Mouse (Mus musculus): ENCODE results near the gene Nek2.

The Nek2 gene

DNA sequence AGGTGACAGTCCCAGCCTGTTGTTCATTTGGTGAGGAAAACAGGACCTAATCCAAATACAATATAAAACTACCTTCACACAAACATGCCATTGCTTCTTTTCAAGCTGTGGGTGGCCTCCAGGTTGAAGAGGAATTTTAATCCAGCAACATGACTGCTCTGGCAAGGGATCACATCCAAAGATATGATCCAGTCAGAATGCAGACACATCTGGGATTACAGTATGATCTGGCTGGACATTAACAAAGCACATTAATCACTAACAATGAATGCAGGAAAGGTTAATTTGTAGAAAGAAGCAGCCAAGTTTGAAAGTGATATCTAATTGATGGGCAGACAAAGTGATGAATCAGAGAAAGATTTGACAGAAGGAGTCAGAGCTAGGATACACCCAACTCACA, 36.9 kb downstream of the Nek2 start:
- ATAC-seq (ENCODE audit: low TSS enrichment), result no peak

DNA sequence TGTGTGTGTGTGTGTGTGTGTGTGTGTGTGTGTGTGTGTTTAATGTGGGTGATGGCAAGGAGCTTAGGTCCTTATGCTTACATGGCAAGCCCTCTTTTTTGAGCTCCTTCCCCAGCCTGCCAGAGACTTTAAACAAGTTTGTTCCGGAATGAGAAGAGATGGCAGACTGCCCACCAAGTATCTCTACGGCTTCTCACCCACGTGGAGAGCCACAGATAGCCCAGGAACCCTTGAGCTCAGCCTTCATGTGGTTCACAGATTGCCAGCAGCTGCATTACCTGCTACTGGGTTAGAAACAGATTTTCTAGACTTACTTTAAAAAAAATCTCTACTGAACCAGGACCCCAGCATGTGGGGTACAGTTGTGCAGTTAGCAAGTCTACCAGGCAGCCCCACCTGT, 38.6 kb downstream of the Nek2 start:
- peak; percentile 79 for ATAC-seq (ENCODE audit: low TSS enrichment)

DNA sequence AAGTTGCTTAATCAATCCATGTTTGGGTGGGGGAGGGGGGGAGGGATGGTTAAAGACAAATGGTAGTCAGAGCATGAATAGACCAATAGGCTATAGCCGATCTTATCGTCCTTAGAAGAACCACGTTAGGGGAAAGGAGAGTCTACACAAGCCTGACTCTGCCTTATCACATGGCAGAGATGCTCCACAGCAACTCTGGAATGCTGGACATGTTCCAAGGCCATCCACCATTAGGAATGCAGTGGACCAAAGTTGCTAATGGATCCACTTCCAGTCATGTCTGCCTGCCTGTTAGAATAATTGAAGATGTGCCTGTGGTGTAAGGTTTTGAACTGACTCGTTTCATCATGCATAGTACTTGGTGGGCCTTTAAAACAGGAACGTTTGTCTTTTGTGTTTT, 40.0 kb downstream of the Nek2 start:
- ATAC-seq (ENCODE audit: low TSS enrichment), result no peak

DNA sequence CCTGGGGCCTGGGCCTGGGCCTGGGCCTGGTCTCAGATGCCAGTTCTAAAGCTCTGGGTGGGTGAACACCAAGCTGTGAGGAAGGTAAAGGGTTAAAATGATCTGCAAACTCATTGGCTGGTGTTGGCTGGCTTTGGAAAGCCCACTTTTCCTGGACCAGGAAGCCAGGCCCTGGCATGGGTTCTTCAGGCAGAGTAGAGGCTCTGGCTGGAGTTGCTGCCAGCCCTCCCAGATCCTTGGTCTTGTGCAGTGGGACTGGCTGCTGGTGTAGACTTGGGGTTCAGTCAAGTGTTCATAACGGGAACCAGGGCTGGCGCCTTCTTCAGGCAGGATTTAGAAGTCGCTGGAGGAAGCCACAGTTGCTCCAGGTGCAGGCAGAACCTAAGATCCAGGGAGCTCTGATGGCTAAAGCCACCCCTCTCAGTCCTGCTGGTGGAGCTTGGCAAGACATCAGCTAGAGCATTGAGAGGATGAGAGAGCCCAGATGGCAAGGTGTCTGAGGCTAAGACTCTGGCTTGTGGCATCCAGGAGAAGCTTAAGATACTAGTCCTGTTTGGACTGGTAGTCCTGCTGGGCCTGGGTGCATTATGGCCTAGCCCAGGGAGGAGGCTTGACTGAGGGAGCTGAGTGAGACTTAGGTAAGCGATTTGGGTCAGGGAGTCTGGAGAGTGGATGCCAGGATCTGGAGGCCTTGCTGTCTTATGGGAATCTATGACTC, 42.7 kb downstream of the Nek2 start:
- no peak for ATAC-seq (ENCODE audit: low TSS enrichment)

DNA sequence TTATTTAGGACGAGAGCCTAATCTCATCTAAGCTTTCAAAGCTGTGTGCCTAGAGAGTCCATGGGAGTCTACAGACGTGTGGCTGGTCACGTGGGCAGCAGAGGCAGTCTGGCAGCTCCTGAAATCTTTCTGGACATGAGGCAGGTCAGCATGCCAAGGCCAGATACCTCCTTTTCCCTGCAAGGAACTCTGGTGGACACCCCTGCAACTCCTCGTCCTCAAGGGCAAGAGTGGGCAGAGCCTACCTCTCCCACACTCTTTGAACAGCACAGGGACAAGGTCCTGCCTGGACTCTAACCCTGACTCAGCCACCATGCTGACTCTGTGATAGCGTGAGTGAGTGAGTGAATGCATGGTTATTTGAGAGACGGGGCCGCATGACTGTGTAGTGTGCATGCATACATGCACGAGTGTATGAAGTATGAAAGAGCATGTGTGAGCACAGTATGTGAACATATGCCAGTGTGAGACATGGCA, 43.3 kb downstream of the Nek2 start:
- ATAC-seq (ENCODE audit: low TSS enrichment), result no peak

DNA sequence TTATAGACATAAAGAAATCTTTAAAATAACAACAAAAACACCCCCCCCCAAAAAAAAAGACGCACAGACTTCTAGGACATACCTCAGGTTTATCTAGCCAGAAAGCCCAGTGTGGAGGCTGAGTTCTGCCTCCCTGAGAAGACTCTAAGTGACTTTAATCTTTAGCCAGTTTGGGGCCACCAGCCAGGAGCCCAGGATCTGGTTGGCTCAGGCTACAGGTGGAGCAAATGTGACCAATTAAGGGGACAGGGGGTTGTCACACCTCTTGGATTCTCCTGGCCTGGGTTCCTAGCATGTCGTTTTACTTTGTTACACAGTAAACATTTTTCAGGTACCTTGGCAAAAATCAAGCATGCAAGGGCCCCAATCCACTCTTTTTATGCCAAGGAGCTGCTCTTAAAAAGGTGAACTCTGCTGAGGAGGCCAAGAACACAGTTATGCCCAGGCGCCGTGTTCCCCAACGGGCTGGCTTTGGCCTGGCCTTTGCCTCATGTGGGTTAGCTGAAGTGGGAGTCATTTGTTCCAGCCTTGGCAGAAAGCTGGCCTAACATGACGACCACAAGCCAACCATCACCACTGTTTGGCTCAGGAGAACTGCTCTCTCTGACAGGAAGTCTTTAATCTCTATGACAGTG, 50.9 kb downstream of the Nek2 start:
- no peak for ATAC-seq (ENCODE audit: low TSS enrichment)

DNA sequence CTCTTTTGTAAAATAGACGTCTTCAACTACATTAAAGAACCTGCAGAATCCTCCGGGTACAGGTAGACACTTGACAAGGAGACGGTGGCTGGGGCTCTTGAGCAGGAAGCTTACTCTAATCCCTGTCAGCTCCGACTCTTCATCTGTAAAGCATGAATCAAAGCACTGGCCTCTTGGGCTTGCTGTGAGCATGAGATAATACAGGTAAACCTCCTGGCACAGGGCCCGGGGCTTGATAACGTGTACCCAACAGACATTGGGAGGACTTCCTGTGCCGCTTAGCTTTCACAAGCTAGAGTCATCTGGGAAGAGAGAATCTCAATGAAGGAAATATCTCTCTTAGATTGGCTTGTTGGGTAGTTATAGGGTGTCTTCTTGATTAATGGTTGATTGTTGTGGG, 53.8 kb downstream of the Nek2 start:
- no peak for ATAC-seq (ENCODE audit: low TSS enrichment)

DNA sequence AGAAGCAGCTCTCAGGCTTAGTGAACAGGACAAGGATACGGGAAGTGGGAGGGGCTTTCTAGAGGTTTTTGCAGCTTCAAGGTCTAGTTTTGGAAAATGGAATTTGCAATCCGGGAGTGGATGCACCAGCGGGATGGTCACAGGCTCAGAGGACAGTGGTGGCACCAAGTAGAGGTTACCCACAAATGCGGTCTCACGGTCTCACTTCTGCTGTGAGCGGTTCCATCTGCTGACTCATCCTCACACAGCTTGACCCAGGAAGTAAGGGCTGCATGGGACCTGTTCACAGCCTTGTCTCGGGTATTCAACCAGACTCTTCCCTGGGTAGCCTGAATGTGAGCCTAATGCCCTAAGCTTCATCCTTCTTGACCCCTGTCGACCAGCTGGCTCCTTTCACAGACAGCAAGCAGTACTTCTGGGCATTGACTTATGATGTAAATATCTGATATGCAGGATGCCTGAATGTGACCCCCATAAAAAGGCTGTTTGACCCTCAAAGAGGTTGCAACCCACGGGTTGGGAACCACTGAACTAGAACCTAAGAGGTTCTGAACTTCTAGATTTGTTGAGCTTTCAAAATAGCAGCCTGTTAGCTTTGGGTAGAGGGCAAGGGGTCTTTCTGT, 54.5 kb downstream of the Nek2 start:
- ATAC-seq (ENCODE audit: low TSS enrichment), result no peak

DNA sequence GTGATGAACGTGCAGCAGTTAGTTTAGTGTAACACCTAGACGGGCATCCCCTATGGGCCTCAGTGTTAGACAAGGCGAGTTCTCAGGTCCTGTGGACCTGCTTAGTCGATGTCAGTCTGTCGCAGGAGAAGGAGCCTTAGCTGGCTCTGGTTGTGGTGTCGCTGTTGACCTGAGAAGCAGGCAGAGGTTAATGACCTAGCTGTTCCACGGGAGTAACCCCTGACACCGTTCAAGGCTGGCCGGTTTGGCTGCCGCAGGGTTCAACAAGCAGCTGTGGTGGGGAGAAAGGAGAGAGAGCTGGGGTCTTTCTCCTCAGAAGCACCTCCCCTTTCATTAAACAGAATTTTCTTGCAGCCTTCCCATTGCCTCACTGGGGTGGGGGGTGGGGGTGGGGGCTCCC, 56.4 kb downstream of the Nek2 start:
- ATAC-seq (ENCODE audit: low TSS enrichment), result no peak

DNA sequence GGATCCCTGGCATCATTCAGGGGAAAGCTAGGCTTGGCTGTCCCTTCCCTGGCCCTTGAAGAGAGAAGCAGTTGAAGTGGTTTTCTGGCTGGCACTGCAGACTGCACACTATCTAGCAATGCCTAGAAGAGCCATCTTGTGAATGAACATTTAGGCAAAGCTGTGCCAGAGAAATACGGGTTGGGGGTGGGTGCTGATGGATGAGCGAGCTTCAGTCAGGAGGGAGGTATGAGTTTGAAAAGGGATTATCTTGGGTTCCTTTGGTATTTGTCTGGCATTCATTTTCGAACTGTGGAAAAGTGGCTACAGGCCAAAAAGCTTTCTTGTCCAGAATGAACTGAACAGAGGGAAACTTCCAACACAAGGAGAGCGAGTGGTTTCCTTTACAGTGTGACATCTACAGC, 57.3 kb downstream of the Nek2 start:
- ATAC-seq (ENCODE audit: low TSS enrichment), result 0 out of 2 replicates have a peak, but pooled peaks have one; percentile 41

DNA sequence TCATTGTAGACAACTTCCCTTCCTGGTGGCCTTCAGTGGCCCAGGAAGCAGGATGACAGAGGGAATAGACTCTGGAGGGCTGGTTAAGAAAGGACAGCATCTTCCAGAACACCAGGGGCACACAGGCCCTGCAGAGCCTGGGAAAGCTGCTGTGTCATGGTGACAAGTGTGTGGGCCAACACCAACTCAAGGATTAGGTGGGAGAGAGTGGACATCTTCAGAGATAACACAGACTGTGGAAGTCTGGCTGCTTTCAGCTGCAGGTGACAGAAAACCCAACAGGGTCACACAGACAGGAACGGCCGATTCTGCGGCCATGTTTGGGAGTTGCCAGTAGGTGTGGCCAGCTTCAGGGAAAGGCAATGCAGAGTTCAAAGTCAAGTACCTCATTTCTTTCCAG, 59.0 kb downstream of the Nek2 start:
- no peak for ATAC-seq (ENCODE audit: low TSS enrichment)

DNA sequence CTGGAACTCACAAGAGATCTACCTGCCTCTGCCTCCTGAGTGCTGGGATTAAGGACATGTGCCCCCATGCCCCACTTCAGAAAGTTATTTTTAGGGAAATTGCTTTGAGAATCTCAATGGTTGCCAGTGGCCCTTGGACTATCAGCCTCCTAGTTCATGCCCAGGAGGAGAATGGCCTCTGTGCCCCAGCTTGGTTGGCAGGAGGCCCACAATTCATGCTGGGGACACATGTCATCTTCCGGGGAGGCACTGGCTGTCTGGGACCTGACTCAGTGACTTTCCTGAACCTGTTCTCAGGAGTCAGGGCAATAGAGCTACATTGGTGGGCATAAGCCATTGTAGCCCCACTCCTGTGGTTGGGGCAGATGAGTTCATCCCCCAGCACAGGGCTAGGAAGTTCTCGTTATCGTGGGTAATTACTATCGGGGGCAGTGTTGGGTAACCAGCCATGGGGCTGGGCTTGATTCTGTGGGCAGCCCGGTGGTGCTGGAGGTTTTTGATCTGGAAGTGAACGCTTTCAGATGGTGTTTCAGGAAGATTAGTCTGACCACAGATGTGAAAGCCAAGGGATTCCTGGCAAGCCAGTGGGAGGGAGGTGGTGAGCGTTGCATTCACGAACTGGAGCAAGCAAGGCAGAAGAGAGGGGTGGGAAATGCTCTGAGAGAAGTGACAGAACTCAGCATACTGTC, 59.8 kb downstream of the Nek2 start:
- no peak for ATAC-seq (ENCODE audit: low TSS enrichment)

DNA sequence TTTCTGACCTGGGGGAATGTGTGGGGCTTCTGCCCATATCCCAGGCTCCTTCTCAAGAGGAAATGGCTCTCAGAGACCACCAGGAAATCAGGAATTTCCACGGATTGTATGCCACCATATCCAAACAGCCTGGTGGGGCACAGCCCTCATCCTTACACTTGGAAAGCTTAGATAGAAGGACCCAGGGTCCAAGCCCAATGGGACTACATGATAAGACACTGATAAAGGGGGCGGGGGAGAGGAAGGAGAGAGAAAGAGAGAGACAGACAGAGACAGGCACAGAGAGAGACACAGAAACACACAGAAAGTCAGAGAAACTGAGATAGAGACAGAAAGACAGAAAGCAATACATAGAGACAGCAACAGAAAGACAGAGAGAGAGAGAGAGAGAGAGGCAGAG, 60.4 kb downstream of the Nek2 start:
- ATAC-seq (ENCODE audit: low TSS enrichment), result no peak

Measured in frontal cortex, adult (tissue).